Mouse (Mus musculus): ENCODE results near the gene Ctdspl.

Gene Ctdspl

DNA sequence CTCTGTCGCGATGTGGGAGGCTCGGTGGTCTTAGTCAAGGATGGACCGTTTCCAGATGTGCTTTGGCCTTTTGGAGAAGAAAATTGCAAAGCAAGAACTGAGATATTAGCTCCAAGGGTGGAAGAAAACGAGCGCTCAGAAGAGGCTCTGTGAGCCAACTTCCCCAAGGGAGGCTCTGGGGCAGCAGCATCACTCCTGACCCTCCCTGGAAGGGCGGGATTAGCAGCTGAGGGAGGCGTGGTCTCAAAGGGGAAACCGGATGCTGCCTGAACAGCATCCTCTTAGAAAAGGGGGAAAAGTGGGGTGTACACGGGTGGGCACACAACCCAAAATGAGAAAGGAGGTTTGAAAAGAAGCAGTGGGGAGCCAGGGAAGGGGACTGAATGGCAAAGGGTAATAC lies 23.8 kb downstream of the Ctdspl start:
- no peak for DNase-seq

DNA sequence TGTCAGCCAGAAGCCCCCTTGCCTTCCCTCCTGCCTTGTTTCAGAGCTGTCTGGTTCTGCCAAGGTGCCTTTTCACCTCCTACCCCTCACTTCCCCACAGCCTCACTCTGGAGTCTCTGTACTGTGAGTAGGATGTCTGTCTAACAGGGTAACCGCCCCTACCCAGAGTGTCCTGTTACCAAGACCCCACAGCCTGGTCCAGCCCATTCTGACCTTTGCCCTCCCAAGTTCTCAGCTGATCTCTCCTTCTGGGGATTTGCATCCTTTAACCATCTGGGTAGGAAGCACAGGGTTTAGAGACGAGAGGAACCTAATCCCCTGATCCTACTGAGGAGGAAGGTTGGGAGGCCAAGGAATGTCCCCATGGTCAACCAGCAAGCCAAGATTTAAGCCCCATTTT lies 24.5 kb downstream of the Ctdspl start:
- no peak for DNase-seq

DNA sequence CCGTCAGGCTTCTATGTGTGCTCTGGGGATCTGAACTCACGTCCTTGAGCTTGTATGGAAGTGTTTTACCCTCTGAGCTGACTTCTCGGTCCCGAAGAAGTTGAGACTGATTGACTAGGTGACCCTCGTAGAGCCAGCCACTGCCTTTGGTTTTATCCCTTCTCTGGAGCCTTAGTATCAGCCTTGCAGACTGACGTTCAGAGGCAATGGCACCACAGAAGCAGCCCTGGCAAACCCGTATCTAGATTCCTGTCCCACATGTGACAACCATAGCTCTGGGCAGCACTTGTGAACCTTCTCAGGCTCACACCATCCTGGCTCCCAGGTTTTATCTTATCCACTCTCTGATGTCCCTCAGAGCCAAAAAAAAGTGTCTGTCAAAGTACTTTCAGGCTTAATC lies 25.1 kb downstream of the Ctdspl start:
- DNase-seq = no peak

GRCm38 (mm10) chr9:118952180-118952579 lies 25.9 kb downstream of the Ctdspl start:
- DNase-seq = peak in 1 of 2 experiments; percentile 70

DNA sequence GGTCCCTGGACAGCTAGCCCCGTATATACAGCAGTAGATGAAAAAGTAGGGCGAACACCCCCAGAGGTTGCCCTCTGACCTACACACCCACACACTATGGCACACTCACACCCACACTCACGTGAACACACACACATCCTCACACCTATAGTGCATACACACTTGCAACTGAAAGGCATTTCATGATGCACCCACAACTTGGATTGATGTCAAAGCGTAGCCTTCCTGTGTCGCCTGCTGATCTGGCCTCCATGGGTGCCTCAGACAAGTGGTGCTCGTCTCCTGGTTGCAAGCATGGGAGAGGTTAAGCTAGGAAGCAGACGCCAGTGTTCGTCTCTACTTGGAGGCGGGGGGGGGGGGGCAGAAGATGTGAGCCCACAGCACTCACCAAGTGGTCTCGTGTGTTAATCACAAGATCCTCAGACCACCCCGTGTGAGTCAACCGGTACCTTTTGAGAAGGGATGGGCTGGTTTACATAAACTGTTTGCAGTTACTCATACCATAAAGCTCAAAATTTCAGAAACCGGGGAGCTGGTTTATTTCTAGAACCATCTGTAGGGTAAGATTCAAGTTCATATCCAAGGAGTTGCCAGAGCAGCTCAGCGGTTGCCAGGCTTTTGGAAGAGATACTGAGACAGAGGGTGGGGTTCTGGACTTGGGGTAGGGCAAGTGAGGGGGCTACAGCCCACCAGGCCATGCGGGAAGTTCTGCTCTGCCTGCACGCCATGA lies 27.4 kb downstream of the Ctdspl start:
- DNase-seq = no peak

DNA sequence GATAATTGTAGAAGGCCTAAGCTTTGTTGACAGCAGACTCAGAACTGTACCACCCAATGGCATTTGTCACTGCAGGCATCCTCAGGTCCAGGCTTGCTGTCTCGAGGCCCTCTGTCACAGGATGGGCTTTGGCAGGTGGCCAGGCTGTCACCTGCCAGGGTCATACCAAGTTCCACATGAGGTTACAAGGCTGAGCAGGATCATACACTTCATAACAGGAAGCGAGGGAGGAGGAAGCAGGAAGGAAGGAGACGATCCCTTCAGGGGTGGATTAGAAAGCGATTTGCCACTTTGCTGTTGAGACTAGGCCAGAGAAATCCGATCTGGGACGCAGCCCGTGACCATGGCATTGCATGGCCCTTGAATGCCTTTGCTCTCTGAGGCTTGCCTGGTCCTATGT lies 32.5 kb downstream of the Ctdspl start:
- DNase-seq = peak; percentile 63 to 81

DNA sequence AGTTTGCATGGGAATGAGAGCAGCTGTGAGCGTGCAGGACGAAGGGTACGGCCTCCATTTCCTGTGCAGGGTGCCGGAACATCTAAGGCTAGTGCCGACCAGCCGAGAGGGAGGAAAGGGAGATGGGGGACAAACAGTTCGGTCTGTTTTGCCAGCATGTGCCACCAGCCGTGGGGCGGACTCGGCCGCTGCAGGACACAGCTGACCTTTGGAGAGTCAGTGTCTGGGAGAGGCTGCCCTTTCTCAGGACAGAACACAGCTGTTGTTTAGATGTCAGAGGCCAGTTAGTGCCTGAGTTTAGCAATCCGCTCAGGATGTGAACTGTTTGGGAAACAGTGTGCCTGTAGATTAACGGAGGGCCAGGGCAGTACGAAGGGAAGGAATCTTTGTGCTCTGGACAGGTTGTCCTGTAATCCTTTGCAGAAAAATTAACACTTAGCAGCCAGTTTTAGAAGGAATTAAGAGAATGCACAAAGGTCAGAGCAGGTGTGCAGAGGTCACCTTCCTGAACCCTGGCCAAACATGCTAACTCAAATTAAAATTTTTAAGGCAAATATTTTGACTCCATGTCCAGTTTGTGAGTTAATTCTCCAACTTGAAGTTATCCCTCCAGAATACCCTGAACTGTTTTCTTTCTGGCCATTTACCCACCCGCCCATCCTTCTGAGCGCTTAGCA lies 34.3 kb downstream of the Ctdspl start:
- DNase-seq = peak; percentile 68 to 91

DNA sequence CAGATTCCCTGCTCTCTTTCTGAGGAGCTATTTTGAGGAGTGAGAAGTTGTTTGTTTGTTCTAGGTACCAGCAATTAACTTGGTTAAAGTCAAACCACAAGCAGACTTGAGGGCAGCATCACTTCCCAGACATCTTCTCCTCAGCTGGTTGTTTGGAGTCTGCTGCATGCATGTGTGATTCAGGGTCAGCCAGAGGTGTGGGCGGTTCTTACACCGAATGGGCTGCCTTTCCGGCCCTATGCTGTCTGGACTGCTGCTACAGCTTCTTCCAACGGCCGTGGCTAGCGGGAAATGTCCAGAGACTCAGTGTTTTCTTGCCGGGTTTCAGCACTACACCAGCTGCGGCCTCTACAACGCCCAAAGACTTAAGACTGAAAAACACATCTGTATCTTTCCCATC lies 36.9 kb downstream of the Ctdspl start:
- no peak for DNase-seq

DNA sequence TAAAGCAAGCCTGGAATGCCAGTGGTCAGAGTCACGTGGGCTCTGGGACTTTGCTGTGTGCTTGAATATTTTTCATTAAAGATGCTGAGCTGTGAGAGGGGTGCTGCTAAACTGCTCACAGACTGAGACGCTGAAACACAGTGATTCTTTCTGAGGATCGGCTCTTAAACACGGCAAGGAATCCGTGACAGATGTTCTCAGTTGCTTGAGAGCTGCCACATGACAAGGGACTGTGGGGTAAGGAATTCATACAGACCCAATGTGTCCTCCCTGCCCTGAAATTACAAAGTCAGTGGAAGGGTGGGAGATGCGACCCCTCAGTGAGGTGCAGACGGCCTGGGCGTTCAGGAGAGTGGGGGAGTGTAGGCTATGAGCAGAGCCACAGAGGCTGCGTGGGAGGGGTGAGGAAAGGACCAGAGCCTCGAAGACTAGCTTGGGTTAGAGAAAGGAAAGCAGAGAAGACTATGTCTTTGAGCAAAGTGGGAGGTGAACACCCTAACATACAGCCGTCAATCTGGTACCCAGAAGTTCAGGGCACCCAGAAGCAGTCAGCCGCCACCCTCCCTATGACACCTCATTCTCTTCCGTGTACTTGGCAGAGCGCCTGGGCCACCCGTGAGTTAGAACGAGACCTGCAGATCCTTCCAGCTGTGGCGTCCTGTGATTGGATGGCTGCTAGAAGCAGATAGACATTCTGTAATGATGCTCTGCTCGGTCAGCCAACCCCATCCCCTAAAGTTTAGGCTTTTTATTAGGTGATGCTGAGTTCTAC lies 38.2 kb downstream of the Ctdspl start:
- DNase-seq = no peak

GRCm38 (mm10) chr9:118969810-118970209 lies 43.6 kb downstream of the Ctdspl start:
- DNase-seq = no peak

GRCm38 (mm10) chr9:118973028-118973427 lies 46.8 kb downstream of the Ctdspl start:
- no peak for DNase-seq

DNA sequence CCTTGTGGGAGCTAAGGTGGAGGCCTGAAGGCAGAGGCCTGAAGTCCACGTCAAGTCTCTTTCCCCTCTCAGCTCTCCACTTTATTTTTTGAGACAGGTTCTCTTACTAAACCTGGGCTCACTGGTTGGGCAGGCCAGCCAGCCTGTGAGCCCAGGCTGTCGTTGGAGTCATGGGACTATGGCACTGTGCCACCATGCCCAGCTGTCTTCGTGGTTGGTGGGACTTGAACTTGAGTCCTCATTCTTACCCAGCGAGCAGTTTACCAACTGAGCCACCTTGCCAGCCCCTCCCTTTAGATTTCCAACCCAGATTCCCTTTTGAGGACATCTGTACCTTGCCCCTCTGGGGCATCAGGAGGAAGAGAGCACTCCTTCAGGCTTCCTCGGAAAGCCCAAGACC lies 47.3 kb downstream of the Ctdspl start:
- peak; percentile 39 to 54 for DNase-seq

GRCm38 (mm10) chr9:118974148-118974547 lies 47.9 kb downstream of the Ctdspl start:
- peak; percentile 70 to 82 for DNase-seq

DNA sequence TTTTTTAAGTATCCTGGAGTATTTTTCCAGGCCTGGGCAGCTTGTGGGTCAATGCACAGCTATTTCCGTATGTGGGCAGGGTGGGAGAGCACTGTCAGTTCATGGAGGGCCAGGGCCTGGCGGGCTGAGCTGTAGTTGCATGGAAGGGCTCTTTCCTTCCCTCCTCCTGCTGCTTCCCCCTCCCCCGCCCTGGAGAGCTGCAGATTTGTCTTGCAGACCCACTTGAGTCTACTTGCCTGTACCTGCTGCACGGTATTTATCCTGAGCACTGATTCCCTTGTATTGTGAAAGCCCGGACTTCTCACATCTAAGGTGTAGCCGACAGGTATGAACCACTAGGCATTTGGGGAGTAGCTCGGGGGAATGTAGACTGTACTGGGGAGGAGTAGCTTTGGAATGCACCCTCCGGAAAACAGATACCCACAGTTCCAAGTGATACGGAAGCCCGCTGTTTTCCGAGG lies 49.0 kb downstream of the Ctdspl start:
- peak; percentile 56 to 80 for DNase-seq

- peak; percentile 42 to 58 for DNase-seq
Observed at GRCm38 (mm10) chr9:118975758-118976157, 49.5 kb downstream of the Ctdspl start.

DNA sequence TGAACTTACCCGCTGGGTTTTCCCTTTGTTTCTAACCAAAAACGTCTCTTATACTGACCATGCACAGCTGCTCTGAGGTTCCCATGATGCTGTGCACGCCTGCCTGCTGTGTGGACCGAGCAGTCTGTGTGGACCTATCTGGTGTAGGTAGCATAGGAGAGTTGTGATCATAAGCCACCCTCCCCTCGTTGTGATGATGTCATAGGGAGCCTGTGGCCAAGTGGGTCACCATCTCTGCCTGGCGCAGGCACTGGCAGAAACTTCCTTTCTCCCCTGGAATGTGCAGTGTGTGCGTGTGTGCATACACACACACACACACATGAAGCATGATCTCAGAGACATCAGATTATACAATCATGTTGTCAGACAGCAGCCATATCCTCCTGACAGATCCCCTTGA lies 50.3 kb downstream of the Ctdspl start:
- no peak for DNase-seq

DNA sequence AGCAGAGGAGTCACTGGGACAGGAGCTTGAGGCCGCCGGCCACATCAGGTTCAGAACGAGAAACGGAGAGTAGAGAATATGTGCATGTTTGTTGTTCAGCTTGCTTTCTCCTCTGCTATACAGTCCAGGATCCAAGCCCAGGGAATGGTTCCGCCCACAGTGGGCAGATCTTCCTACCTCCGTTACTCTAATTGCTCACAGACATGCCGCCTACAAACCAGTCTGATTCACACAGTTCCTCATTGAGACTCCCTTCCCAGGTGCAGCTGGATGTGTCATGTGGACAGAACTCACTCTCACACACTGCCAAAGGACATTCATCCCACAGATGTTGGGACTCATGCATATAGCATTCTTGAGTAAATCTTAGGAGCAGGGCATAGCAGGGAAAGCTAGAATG lies 51.2 kb downstream of the Ctdspl start:
- DNase-seq = no peak

GRCm38 (mm10) chr9:118980411-118980823 lies 54.2 kb downstream of the Ctdspl start:
- DNase-seq = peak in 1 of 2 experiments; percentile 64

- DNase-seq = peak in 1 of 2 experiments; percentile 70
Observed at GRCm38 (mm10) chr9:118984650-118985432, 58.6 kb downstream of the Ctdspl start.

GRCm38 (mm10) chr9:118986286-118986685 lies 60.0 kb downstream of the Ctdspl start:
- no peak for DNase-seq

GRCm38 (mm10) chr9:118988787-118989580 lies 62.7 kb downstream of the Ctdspl start:
- DNase-seq = no peak

- no peak for DNase-seq
Observed at GRCm38 (mm10) chr9:118990490-118990889, 64.2 kb downstream of the Ctdspl start.
